Mouse (Mus musculus): ENCODE measurements around the gene Gm10840.

DNA sequence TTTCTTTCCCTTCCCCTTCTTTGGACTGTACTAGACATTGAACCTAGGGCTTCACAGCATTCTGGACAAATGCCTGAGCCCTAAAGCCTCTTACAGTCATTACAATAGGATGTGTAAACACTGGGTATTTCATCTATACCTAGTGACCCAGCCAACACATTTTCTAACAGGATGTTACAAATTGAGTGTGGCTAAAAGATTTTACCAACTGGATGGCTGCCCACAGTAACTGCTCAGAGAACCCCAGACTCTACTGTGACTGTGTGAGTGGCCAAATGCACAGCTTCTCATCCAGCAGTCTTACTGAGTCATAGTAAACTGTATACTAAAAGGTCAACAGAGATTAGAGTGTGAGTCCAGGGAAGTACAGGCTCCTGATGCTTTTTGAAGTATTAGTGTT is 34.7 kb downstream of the Gm10840 start:
- TF ChIP-seq POLR2A (IDR thresholded peaks at IDR 0.05; ENCODE audit: insufficient read depth, low read length) (no peak), EP300 (IDR thresholded peaks at IDR 0.05; ENCODE audit: insufficient read depth, low read depth, low read length) (no peak)

All from ES-Bruce4 (cell line).